Mouse (Mus musculus): ENCODE results near the gene Fundc1. TPM values are rescaled to one million over a fixed set of nuclear protein-coding genes. Genes with fewer than 3 reads are reported as not detected.

Gene Fundc1
- total and polyA plus RNA-seq, 3 experiments, result 10.6 to 47.3 (median 34.3) TPM

GRCm38 (mm10) chrX:17558746-17559145, 13.4 kb downstream of the Fundc1 start:
- dilution Hi-C loops (cut with MboI; ENCODE audit: extremely low pct_ligation_motif_present, extremely low pct_unique_long_range_greater_than_20kb, low sequenced_read_pairs) (no loop called here), in situ Hi-C loops (cut with MboI; ENCODE audit: low pct_ligation_motif_present, low pct_unique_long_range_greater_than_20kb, low sequenced_read_pairs) (no loop called here)
- H3K9ac ChIP-seq (ENCODE audit: insufficient read depth, low read depth), result no peak overlapping the region

GRCm38 (mm10) chrX:17554488-17554887, 17.6 kb downstream of the Fundc1 start:
- no peaks in the 10 kb centered on the region for H3K9me3 ChIP-seq (replicated peaks; ENCODE audit: low read length)
- H3K79me2 ChIP-seq (replicated peaks; ENCODE audit: control insufficient read depth, extremely low read depth, insufficient read depth, poor library complexity, severe bottlenecking), result no peaks in the 10 kb centered on the region
- no peak overlapping the region for H3K9ac ChIP-seq (ENCODE audit: insufficient read depth, low read depth)
- H3K4me1 ChIP-seq (ENCODE audit: control insufficient read depth in 1 of 2, insufficient read depth in 2 of 2), result peaks cover 6 to 10% of the 10 kb centered on the region in 2 experiments; a peak in 2 of 4 replicates
- TF ChIP-seq TCF12 (IDR thresholded peaks at IDR 0.05; ENCODE audit: low read depth, low read length), result no peak
- no peak for TF ChIP-seq MXI1 (IDR thresholded peaks at IDR 0.05; ENCODE audit: low read depth, low read length)
- TF ChIP-seq MAX (IDR thresholded peaks at IDR 0.05; ENCODE audit: low read length), result no peak
- TF ChIP-seq RAD21 (IDR thresholded peaks at IDR 0.05; ENCODE audit: low read depth, low read length), result no peak
- TF ChIP-seq SIN3A (IDR thresholded peaks at IDR 0.05; ENCODE audit: low read length), result no peak
- TF ChIP-seq JUN (IDR thresholded peaks at IDR 0.05; ENCODE audit: insufficient read depth, low read depth, low read length), result no peak
- no peak for TF ChIP-seq ZMIZ1 (IDR thresholded peaks at IDR 0.05; ENCODE audit: low read depth, low read length)
- no peak for TF ChIP-seq PAX5 (IDR thresholded peaks at IDR 0.05; ENCODE audit: low read length)
- TF ChIP-seq POLR2A (IDR thresholded peaks at IDR 0.05; ENCODE audit: low read depth, low read length), result no peak
- TF ChIP-seq USF1 (IDR thresholded peaks at IDR 0.05; ENCODE audit: low read depth, low read length), result no peak
- TF ChIP-seq ELF1 (IDR thresholded peaks at IDR 0.05; ENCODE audit: low read depth, low read length), result no peak
- TF ChIP-seq IRF4 (IDR thresholded peaks at IDR 0.05; ENCODE audit: low read depth, low read length), result no peak
- no peak for TF ChIP-seq MAZ (IDR thresholded peaks at IDR 0.05; ENCODE audit: low read depth, low read length)
- no peak for TF ChIP-seq SMC3 (IDR thresholded peaks at IDR 0.05; ENCODE audit: low read depth, low read length)
- no peak for TF ChIP-seq TBP (conservative IDR thresholded peaks at IDR 0.05; ENCODE audit: low read depth, low read length)
- TF ChIP-seq UBTF (IDR thresholded peaks at IDR 0.05; ENCODE audit: low read depth, low read length), result no peak
- TF ChIP-seq POLR2AphosphoS2 (IDR thresholded peaks at IDR 0.05; ENCODE audit: low read depth, low read length), result no peak
- no peak for TF ChIP-seq GABPA (IDR thresholded peaks at IDR 0.05; ENCODE audit: insufficient replicate concordance, low read depth, low read length)
- TF ChIP-seq ETS1 (conservative IDR thresholded peaks at IDR 0.05; ENCODE audit: low read depth, low read length), result no peak
- no peak overlapping the region for H3K4me3 ChIP-seq (replicated peaks in 1 of 3; ENCODE audit: low read depth in 2 of 3, low read length in 2 of 3, poor library complexity in 1 of 3)
- H3K4me2 ChIP-seq (ENCODE audit: insufficient read depth, low read depth, poor library complexity, severe bottlenecking), result no peak overlapping the region
- no peaks in the 10 kb centered on the region for H3K27me3 ChIP-seq (replicated peaks)
- H3K27ac ChIP-seq (ENCODE audit: insufficient read depth, low read depth), result no peak overlapping the region
- in situ Hi-C loops (cut with MboI; ENCODE audit: low pct_ligation_motif_present, low pct_unique_long_range_greater_than_20kb, low sequenced_read_pairs) (no loop called here), dilution Hi-C loops (cut with MboI; ENCODE audit: extremely low pct_ligation_motif_present, extremely low pct_unique_long_range_greater_than_20kb, low sequenced_read_pairs) (no loop called here)
- H3K36me3 ChIP-seq (replicated peaks in 1 of 2; ENCODE audit: control insufficient read depth in 1 of 2, insufficient read depth in 1 of 2, low read length in 1 of 2), result peaks cover 0 to 9% of the 10 kb centered on the region in 2 experiments
- no peak for DNase-seq (ENCODE audit: extremely low read depth)

More at GRCm38 (mm10) chrX:17558746-17559145, 13.4 kb downstream of the Fundc1 start:
- Histone ChIP-seq H3K27me3 (replicated peaks) (no peaks in the 10 kb centered on the region), H3K36me3 (replicated peaks in 1 of 2; ENCODE audit: control insufficient read depth in 1 of 2, insufficient read depth in 1 of 2, low read length in 1 of 2) (peaks cover 0 to 11% of the 10 kb centered on the region in 2 experiments), H3K79me2 (replicated peaks; ENCODE audit: control insufficient read depth, extremely low read depth, insufficient read depth, poor library complexity, severe bottlenecking) (no peaks in the 10 kb centered on the region), H3K9me3 (replicated peaks; ENCODE audit: low read length) (no peaks in the 10 kb centered on the region), H3K4me1 (ENCODE audit: control insufficient read depth in 1 of 2, insufficient read depth in 2 of 2) (no peaks in the 10 kb centered on the region; a peak in 1 of 4 replicates), H3K27ac (ENCODE audit: insufficient read depth, low read depth) (no peak overlapping the region), H3K4me3 (replicated peaks in 1 of 3; ENCODE audit: low read depth in 2 of 3, low read length in 2 of 3, poor library complexity in 1 of 3) (no peak overlapping the region), H3K4me2 (ENCODE audit: insufficient read depth, low read depth, poor library complexity, severe bottlenecking) (no peak overlapping the region)
- DNase-seq (ENCODE audit: extremely low read depth), result no peak
- TF ChIP-seq MAFK (IDR thresholded peaks at IDR 0.05; ENCODE audit: insufficient replicate concordance, low read length) (no peak), IRF4 (IDR thresholded peaks at IDR 0.05; ENCODE audit: low read depth, low read length) (no peak), GABPA (IDR thresholded peaks at IDR 0.05; ENCODE audit: insufficient replicate concordance, low read depth, low read length) (no peak), HCFC1 (IDR thresholded peaks at IDR 0.05; ENCODE audit: low read depth, low read length) (no peak), NRF1 (IDR thresholded peaks at IDR 0.05; ENCODE audit: low read depth, low read length) (no peak), SIN3A (IDR thresholded peaks at IDR 0.05; ENCODE audit: low read length) (no peak), CHD1 (IDR thresholded peaks at IDR 0.05; ENCODE audit: low read depth, low read length) (no peak), BHLHE40 (IDR thresholded peaks at IDR 0.05; ENCODE audit: low read depth, low read length) (no peak), USF1 (IDR thresholded peaks at IDR 0.05; ENCODE audit: low read depth, low read length) (no peak), ZNF384 (IDR thresholded peaks at IDR 0.05; ENCODE audit: low read depth, low read length) (no peak), CHD2 (IDR thresholded peaks at IDR 0.05; ENCODE audit: low read length) (no peak)

All from CH12.LX (cell line).